In genomic region chr1:91043191-91043590, GRCm38 (mm10) we compare ENCODE assay signal across 11 mouse cellular contexts. TPM values are rescaled to one million over a fixed set of nuclear protein-coding genes. Genes with fewer than 3 reads are reported as not detected.
A peak's percentile ranks its signal among the peaks of the same experiment; 100 is the strongest.
DNase-seq lines count a peak whose midpoint lies in the region; ATAC-seq and TF ChIP-seq lines count a peak whose summit lies in the region.
"Had no signal": no experiment of that assay in that cellular context is flagged by ENCODE, and none has a peak within 500 bp of the region (broad histone marks: within the 10 kb centered on the region; RNA-seq: fewer than 3 reads in every experiment).

No protein-coding gene starts in this region.

- H3K36me3 ChIP-seq in forebrain, postnatal 0 days (ENCODE audit: insufficient read depth): no peaks in the 10 kb centered on the region
- H3K36me3 ChIP-seq in forebrain, embryonic 10.5 days (replicated peaks): no peaks in the 10 kb centered on the region
- H3K36me3 ChIP-seq in liver, embryonic 12.5 days: no peaks in the 10 kb centered on the region
- no peaks in the 10 kb centered on the region for H3K36me3 ChIP-seq in embryonic facial prominence, embryonic 14.5 days (ENCODE audit: control insufficient read depth, insufficient read depth, low read length)
- H3K36me3 ChIP-seq in liver, embryonic 16.5 days (ENCODE audit: control insufficient read depth, insufficient read depth): no peaks in the 10 kb centered on the region

- no peak overlapping the region for H3K9ac ChIP-seq in forebrain, postnatal 0 days
- H3K9ac ChIP-seq in liver, embryonic 12.5 days: no peak overlapping the region
- H3K9ac ChIP-seq in embryonic facial prominence, embryonic 14.5 days (ENCODE audit: low read depth, low read length): no peak overlapping the region
- H3K9ac ChIP-seq in liver, embryonic 16.5 days (ENCODE audit: low read depth, low read length): no peak overlapping the region

- H3K27me3 ChIP-seq in forebrain, postnatal 0 days (ENCODE audit: insufficient read depth, low read length): no peaks in the 10 kb centered on the region
- H3K27me3 ChIP-seq in forebrain, embryonic 10.5 days (ENCODE audit: poor library complexity, severe bottlenecking): no peaks in the 10 kb centered on the region
- no peaks in the 10 kb centered on the region for H3K27me3 ChIP-seq in liver, embryonic 12.5 days (replicated peaks)
- H3K27me3 ChIP-seq in embryonic facial prominence, embryonic 14.5 days (replicated peaks; ENCODE audit: control insufficient read depth, insufficient read depth, low read length): no peaks in the 10 kb centered on the region
- H3K27me3 ChIP-seq in liver, embryonic 16.5 days (ENCODE audit: control insufficient read depth, insufficient read depth, low read depth, low read length): no peaks in the 10 kb centered on the region

- no peak overlapping the region for H3K27ac ChIP-seq in forebrain, postnatal 0 days (ENCODE audit: low read depth, low read length)
- no peak overlapping the region for H3K27ac ChIP-seq in forebrain, embryonic 10.5 days
- no peak overlapping the region for H3K27ac ChIP-seq in liver, embryonic 12.5 days
- no peak overlapping the region; the same call in 1 of the 2 replicates for H3K27ac ChIP-seq in embryonic facial prominence, embryonic 14.5 days (replicated peaks; ENCODE audit: low read depth, low read length)
- peak overlapping the region; percentile 58 for H3K27ac ChIP-seq in liver, embryonic 16.5 days (ENCODE audit: low read length)

- H3K9me3 ChIP-seq in forebrain, postnatal 0 days (ENCODE audit: low read length): no peaks in the 10 kb centered on the region
- no peaks in the 10 kb centered on the region for H3K9me3 ChIP-seq in forebrain, embryonic 10.5 days
- H3K9me3 ChIP-seq in liver, embryonic 12.5 days (replicated peaks): no peaks in the 10 kb centered on the region
- H3K9me3 ChIP-seq in embryonic facial prominence, embryonic 14.5 days (ENCODE audit: control insufficient read depth, low read length): no peaks in the 10 kb centered on the region
- H3K9me3 ChIP-seq in liver, embryonic 16.5 days (replicated peaks; ENCODE audit: control insufficient read depth, low read length): no peaks in the 10 kb centered on the region

- 52% methylated on average over 5 of the region's 5 CpGs for WGBS in forebrain, postnatal 0 days
- 83% methylated on average over 5 of the region's 5 CpGs for WGBS in forebrain, embryonic 10.5 days
- WGBS in liver, embryonic 12.5 days (ENCODE audit: insufficient replicate concordance): 42% methylated on average over 5 of the region's 5 CpGs
- 50% methylated on average over 5 of the region's 5 CpGs for WGBS in embryonic facial prominence, embryonic 14.5 days
- 37% methylated on average over 5 of the region's 5 CpGs for WGBS in liver, embryonic 16.5 days (ENCODE audit: insufficient replicate concordance)

- no peak overlapping the region for H3K4me3 ChIP-seq in forebrain, postnatal 0 days (ENCODE audit: low read depth, low read length)
- H3K4me3 ChIP-seq in forebrain, embryonic 10.5 days: no peak overlapping the region
- no peak overlapping the region for H3K4me3 ChIP-seq in liver, embryonic 12.5 days
- H3K4me3 ChIP-seq in embryonic facial prominence, embryonic 14.5 days (ENCODE audit: low read depth, low read length): no peak overlapping the region
- H3K4me3 ChIP-seq in liver, embryonic 16.5 days (ENCODE audit: low read depth, low read length): no peak overlapping the region

- H3K4me1 ChIP-seq in forebrain, postnatal 0 days (ENCODE audit: insufficient read depth): no peaks in the 10 kb centered on the region; the same call in 1 of the 2 replicates
- H3K4me1 ChIP-seq in forebrain, embryonic 10.5 days: peaks cover 44% of the 10 kb centered on the region
- H3K4me1 ChIP-seq in liver, embryonic 12.5 days: peaks cover 31% of the 10 kb centered on the region
- H3K4me1 ChIP-seq in embryonic facial prominence, embryonic 14.5 days (ENCODE audit: control insufficient read depth, insufficient read depth, low read length): peaks cover 21% of the 10 kb centered on the region
- H3K4me1 ChIP-seq in liver, embryonic 16.5 days (ENCODE audit: control insufficient read depth, low read depth, low read length): peaks cover 11% of the 10 kb centered on the region

- peak; percentile 40; the same call in 1 of the 2 replicates for ATAC-seq in forebrain, postnatal 0 days
- ATAC-seq in liver, embryonic 12.5 days: no peak; the same call in 1 of the 2 replicates
- peak; percentile 24; the same call in 1 of the 2 replicates for ATAC-seq in embryonic facial prominence, embryonic 14.5 days (ENCODE audit: low read depth)
- ATAC-seq in liver, embryonic 16.5 days (ENCODE audit: low read depth): peak; percentile 76
- ATAC-seq: activated CD4-positive, CD25-positive, alpha-beta regulatory T cell, adult 4 months had no signal

- TF ChIP-seq CTCF in forebrain, postnatal 0 days (IDR thresholded peaks at IDR 0.05; ENCODE audit: low read depth): no peak

- no peak overlapping the region for H3K4me2 ChIP-seq in forebrain, postnatal 0 days (ENCODE audit: low read depth)
- H3K4me2 ChIP-seq in liver, embryonic 12.5 days: no peak overlapping the region
- H3K4me2 ChIP-seq in embryonic facial prominence, embryonic 14.5 days (ENCODE audit: low read depth, low read length): no peak overlapping the region
- no peak overlapping the region for H3K4me2 ChIP-seq in liver, embryonic 16.5 days (ENCODE audit: low read depth, low read length)

- peak; percentile 25 for DNase-seq in forebrain, postnatal 0 days
- no peak for DNase-seq in forebrain, embryonic 10.5 days (ENCODE audit: extremely low spot score, low spot score)
- DNase-seq in liver: peak; percentile 62
- peak; percentile 59 for DNase-seq in embryonic facial prominence, embryonic 14.5 days (ENCODE audit: low spot score)
- DNase-seq in testis, postnatal 14 days (ENCODE audit: low spot score): no peak
- DNase-seq in gastrocnemius, postnatal 25 days: no peak
- DNase-seq: cerebellum, adult 18-20 months; right cerebral cortex, postnatal 4 days had no signal

RNA-seq across cellular contexts. Expression of gene Lrrfip1, which starts 44.7 kb away (rescaled TPM):
- total RNA-seq in forebrain, postnatal 0 days (2014; rRNA removed): 52.4 and 55.4 TPM in 2 replicates
- polyA plus RNA-seq in forebrain, postnatal 0 days (2015; fragmentation: Nextera tagmentation; extraction: Ambion mirVana): 56.9 and 62.0 TPM in 2 replicates
- polyA plus RNA-seq in forebrain, embryonic 10.5 days (2016; fragmentation: Nextera tagmentation; extraction: Ambion mirVana): 25.1 and 26.4 TPM in 2 replicates
- 17.4 and 18.1 TPM in 2 replicates for polyA plus RNA-seq in liver, embryonic 12.5 days (2016; fragmentation: Nextera tagmentation; extraction: Ambion mirVana)
- 51.6 and 58.6 TPM in 2 replicates for polyA plus RNA-seq in embryonic facial prominence, embryonic 14.5 days (2014; fragmentation: Nextera tagmentation; extraction: Ambion mirVana)
- polyA plus RNA-seq in liver, embryonic 16.5 days (2015; fragmentation: Nextera tagmentation; extraction: Ambion mirVana): 16.1 and 20.5 TPM in 2 replicates
- total RNA-seq in gastrocnemius, postnatal 25 days (2021): 100 to 1,000 TPM; 143 to 163 TPM

Comparison
In these comparisons a context has a peak if more than half of its experiments do, and no peak if none do; other contexts are left out.
1. DNase-seq: peak in forebrain, postnatal 0 days (single experiment), liver (single experiment) and embryonic facial prominence, embryonic 14.5 days (single experiment); none in forebrain, embryonic 10.5 days (single experiment), testis, postnatal 14 days (single experiment) and gastrocnemius, postnatal 25 days (single experiment).